Mouse (Mus musculus) adrenal gland, postnatal 10 days (tissue): ENCODE results near the gene Gm42421. TPM values are rescaled to one million over a fixed set of nuclear protein-coding genes. Genes with fewer than 3 reads are reported as not detected.

Experiments
- total RNA-seq, 2 experiments: library from RNA; stranded (reverse); gene quantifications; 2 replicates each; pipeline ENCODE4 v1.2.3; 2021

Gm42421 gene
- total RNA-seq, 2 experiments from 2014 or later: not detected

Other genes with a start within 250 kb of the Gm42421 start
- 10 to 100 TPM; 11.2 to 13.4 TPM for gene Usp42, start 195.9 kb upstream of the Gm42421 start, total RNA-seq
- gene Eif2ak1, start 110.4 kb upstream of the Gm42421 start, total RNA-seq: 10 to 100 TPM; 30.1 to 32.9 TPM
- not detected for gene Ankrd61, start 30.5 kb upstream of the Gm42421 start, total RNA-seq
- gene Aimp2, start 18.3 kb upstream of the Gm42421 start, total RNA-seq: 10 to 100 TPM; 34.3 to 38.6 TPM
- gene Pms2, start 18.2 kb upstream of the Gm42421 start, total RNA-seq: 10 to 100 TPM in 1 of 2 experiments, 1 to 10 TPM in 1; 8.8 to 12.5 TPM
- gene Rsph10b, start 4.9 kb downstream of the Gm42421 start, total RNA-seq: 1 to 10 TPM in 1 of 2 experiments, under 1 TPM in 1; 0.78 to 1.2 TPM
- 10 to 100 TPM; 56.7 to 56.9 TPM for gene Ccz1, start 86.7 kb downstream of the Gm42421 start, total RNA-seq
- gene Ocm, start 98.5 kb downstream of the Gm42421 start, total RNA-seq: not detected
- gene Lmtk2, start 172.3 kb downstream of the Gm42421 start, total RNA-seq: 10 to 100 TPM; 21.9 to 24.4 TPM